Mouse (Mus musculus): Measurements from ENCODE around the gene Dock8.

DNA sequence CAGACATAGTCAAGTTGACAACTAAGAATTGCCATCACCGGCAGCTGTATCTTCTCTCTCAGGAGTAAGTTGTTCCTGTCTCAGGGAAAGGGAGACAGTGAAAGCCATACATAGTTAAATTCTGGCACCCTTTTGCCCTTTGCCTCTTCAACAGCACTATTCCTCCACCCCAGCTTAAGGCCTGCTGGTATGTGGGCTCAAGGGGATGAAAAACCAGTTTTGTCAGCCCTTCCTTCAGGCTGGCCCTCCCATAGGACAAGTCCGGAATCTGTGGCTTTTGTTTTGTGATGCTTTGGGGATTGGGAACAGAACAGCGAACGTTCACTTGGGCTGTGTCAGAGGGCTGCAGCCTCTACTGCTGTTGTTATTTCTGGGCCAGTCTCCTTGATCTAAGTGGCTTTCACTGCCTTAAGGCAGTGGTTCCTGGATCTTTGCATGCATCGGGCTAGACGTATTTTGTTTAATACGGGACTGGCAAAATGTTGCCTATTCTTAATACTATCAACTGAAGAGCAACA, 60.6 kb downstream of the Dock8 start:
- TF ChIP-seq CTCF (IDR thresholded peaks at IDR 0.05; ENCODE audit: borderline replicate concordance, insufficient read depth, low read depth, low read length) = no peak
- no peak for TF ChIP-seq POLR2A (IDR thresholded peaks at IDR 0.05; ENCODE audit: borderline replicate concordance, insufficient read depth, low read length)

Measured in cerebellum, adult 2 months (tissue).